Mouse (Mus musculus) adrenal gland, adult 18-20 months (tissue): ENCODE data around the gene Mrps26. TPM values are rescaled to one million over a fixed set of nuclear protein-coding genes. Genes with fewer than 3 reads are reported as not detected.

ENCODE experiments used
- microRNA-seq, 2 experiments: library from miRNA; unstranded; fragments of <30 nt; microRNA quantifications; one replicate each; pipeline ENCODE4 v1.2.0; 2021; ENCODE audit warnings: borderline number of aligned reads in 2 of 2
- total RNA-seq, 2 experiments: library from RNA; stranded (reverse); gene quantifications; 1 replicate in 1 of 2; 2 replicates in 1 of 2; pipeline ENCODE4 v1.2.3; 2021

The Mrps26 gene
- total RNA-seq, 2 experiments from 2014 or later = 52.4 to 62.2 TPM

Small RNA genes within 50 kb of the gene (microRNA-seq; reads per million reads assigned to microRNA genes)
- gene Gm23876 = 0 reads per million in 2 experiments

Other genes with a start within 250 kb of the Mrps26 start
- gene Cpxm1, start 166.2 kb upstream of the Mrps26 start, total RNA-seq = 1 to 10 TPM; 6.3 to 6.4 TPM
- not detected for gene Gm28372, start 158.5 kb upstream of the Mrps26 start, total RNA-seq
- gene 1700020A23Rik, start 158.5 kb upstream of the Mrps26 start, total RNA-seq = not detected
- gene Tmem239, start 157.3 kb upstream of the Mrps26 start, total RNA-seq = not detected
- 10 to 100 TPM; 47.9 to 71.8 TPM for gene Vps16, start 139.4 kb upstream of the Mrps26 start, total RNA-seq
- 10 to 100 TPM; 14.8 to 18.7 TPM for gene Pced1a, start 139.0 kb upstream of the Mrps26 start, total RNA-seq
- 100 to 1,000 TPM; 105 to 131 TPM for gene Ptpra, start 113.5 kb upstream of the Mrps26 start, total RNA-seq
- gene Oxt, start 12.4 kb downstream of the Mrps26 start, total RNA-seq = not detected
- gene Avp, start 18.8 kb downstream of the Mrps26 start, total RNA-seq = not detected
- gene Fastkd5, start 66.3 kb downstream of the Mrps26 start, total RNA-seq = 10 to 100 TPM; 13.8 to 14.6 TPM
- gene Ubox5, start 66.3 kb downstream of the Mrps26 start, total RNA-seq = 1 to 10 TPM; 5.9 to 6.9 TPM
- 10 to 100 TPM; 12.7 to 17.7 TPM for gene Lzts3, start 79.1 kb downstream of the Mrps26 start, total RNA-seq
- gene Ddrgk1, start 100.9 kb downstream of the Mrps26 start, total RNA-seq = 100 to 1,000 TPM; 219 to 239 TPM
- 10 to 100 TPM; 27.3 to 27.4 TPM for gene Itpa, start 103.9 kb downstream of the Mrps26 start, total RNA-seq
- 1 to 10 TPM; 2.0 to 5.3 TPM for gene Slc4a11, start 133.8 kb downstream of the Mrps26 start, total RNA-seq